Mouse (Mus musculus) adrenal gland, adult 10 weeks (tissue): ENCODE measurements around the gene Treh. TPM values are rescaled to one million over a fixed set of nuclear protein-coding genes. Genes with fewer than 3 reads are reported as not detected.

Experiments used
- polyA plus RNA-seq: library from polyadenylated mRNA; stranded (reverse); fragments of 350-450 nt; fragmentation: Illumina TruSeq; extraction: RNeasy Lipid Tissue Mini Kit (QIAGEN cat#74804); gene quantifications from one replicate; pipeline ENCODE4 v1.2.3, GENCODE M21; 2014; ENCODE audit warnings: low read depth, low replicate concordance

The Treh gene
- not detected for polyA plus RNA-seq

DNA sequence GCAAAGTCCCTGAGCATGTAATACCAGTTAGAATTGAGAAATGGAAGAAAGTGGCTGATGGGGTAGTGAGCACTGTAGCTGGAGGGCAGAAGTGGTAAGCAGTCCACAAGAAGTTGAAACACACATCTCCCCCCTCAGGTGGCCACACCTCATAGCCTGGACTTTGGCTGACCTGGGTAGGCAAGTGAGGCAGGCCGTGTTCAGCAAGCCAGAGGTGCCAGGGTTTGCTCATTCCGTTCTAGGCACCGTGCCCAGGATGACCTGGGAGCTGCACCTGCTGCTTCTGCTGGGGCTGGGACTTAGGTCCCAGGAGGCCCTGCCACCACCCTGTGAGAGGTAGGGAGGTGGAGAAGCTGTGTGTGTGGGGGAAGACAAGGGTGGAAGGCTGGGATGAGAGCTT lies at the start of gene Treh:
Treh (plus strand) TSS at position 229 of the 400 bp plus-strand sequence.

DNA sequence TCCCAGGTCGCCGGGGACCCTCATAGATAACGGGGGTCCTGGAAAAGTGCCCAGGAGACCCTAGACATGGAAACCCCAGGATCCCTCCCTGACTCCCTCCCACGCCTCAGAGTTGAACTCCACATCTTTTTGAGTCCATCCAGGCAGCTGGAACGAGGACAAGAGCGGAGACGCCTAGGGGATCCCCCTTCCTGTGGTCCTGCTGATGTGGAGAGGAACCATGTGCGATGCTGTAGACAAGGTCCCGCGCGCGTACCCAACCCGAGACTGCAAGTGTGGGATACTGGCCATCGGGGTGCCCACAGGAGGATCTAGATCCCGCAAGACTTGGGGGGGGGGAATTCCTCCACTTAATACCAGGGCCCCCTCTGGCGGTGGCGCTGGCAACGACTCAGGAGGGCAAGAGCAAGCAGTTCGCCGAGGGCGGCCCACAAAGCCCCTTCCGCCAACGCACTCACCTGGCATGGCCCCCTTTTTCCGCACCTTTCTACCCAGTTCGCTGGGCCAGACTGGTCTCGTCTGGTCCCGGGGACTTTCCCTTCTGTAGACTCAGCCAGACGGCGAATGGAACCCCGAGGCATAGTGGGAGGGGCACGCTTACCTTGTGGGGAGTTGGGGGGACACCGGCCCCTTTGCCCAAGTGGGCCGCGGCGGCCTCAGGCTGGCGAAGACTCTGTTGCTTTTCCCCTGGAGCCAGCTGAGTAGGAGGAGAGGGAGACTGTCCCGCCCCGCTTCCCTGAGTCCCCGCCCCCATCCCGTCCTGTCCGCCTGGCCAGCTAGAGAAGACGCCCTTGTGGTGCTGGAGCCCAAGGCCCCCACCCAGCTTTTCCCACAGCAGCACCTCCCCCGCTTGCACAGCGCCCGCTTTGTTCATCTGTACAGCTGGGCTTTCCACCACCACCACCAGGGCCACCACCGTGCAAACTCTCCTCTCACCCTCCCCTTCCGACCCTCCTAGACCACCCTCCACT lies 61.8 kb downstream of the Treh start, which contains the start of gene Phldb1:
Phldb1 (minus strand) TSS at position 675 of the 971 bp plus-strand sequence.

Other genes starting within 250 kb of the Treh start
- not detected for gene Foxr1, start 232.1 kb upstream of the Treh start, polyA plus RNA-seq
- gene Upk2, start 218.3 kb upstream of the Treh start, polyA plus RNA-seq, result not detected
- 1.7 TPM for gene Bcl9l, start 190.4 kb upstream of the Treh start, polyA plus RNA-seq
- not detected for gene Cxcr5, start 111.4 kb upstream of the Treh start, polyA plus RNA-seq
- gene Ddx6, start 68.3 kb upstream of the Treh start, polyA plus RNA-seq, result 279 TPM
- 1.2 TPM for gene Phldb1, start 62.0 kb downstream of the Treh start, polyA plus RNA-seq
- gene Arcn1, start 94.6 kb downstream of the Treh start, polyA plus RNA-seq, result 358 TPM
- gene Ift46, start 94.7 kb downstream of the Treh start, polyA plus RNA-seq, result 33.5 TPM
- gene Tmem25, start 126.1 kb downstream of the Treh start, polyA plus RNA-seq, result 0.52 TPM
- not detected for gene Ttc36, start 129.8 kb downstream of the Treh start, polyA plus RNA-seq
- 22.3 TPM for gene Kmt2a, start 208.1 kb downstream of the Treh start, polyA plus RNA-seq
- 425 TPM for gene Atp5l, start 247.5 kb downstream of the Treh start, polyA plus RNA-seq